Mouse (Mus musculus) liver, postnatal 0 days (tissue): Measurements from ENCODE around the gene Thap8.

ENCODE experiments used
- CTCF ChIP-seq: sonication (generic); IDR thresholded peaks from 2 replicates; pipeline ENCODE4 v1.5.1; 2016; ENCODE audit warnings: antibody characterized with exemption, low read depth
- EP300 ChIP-seq: IDR thresholded peaks from 2 replicates; pipeline ENCODE4 v1.6.1; 2016; ENCODE audit warnings: antibody characterized with exemption, low read depth, mild to moderate bottlenecking

DNA sequence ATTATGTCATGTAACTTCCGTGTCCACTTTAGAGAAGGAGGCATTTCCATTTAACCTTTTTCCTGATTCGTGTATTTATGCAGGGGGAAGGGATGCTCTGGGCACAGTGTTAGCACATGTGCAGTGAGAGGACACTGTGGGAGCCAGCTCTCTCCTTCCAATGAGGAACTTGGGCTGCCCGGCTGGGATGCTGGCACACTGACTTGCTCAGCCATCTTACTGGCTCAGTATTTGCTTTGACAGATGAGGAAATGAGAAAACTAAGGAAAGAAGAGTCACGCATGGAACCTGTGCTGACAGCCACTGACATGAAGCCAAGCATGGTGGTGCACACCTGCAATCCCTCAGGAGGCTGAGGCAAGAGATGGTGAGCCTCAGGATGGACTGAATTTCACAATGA lies 10.3 kb upstream of the Thap8 start:
- TF ChIP-seq CTCF (no peak), EP300 (no peak)
